Mouse (Mus musculus): ENCODE results near the gene Daam1. TPM values are rescaled to one million over a fixed set of nuclear protein-coding genes. Genes with fewer than 3 reads are reported as not detected.

The Daam1 gene
- polyA plus RNA-seq, 1 experiment from 2014 or later, result 8.5 TPM

- Histone ChIP-seq H3K9me3 (ENCODE audit: control insufficient read depth, low read length) (no peaks in the 10 kb centered on the region), H3K4me2 (ENCODE audit: low read depth, severe bottlenecking) (0 out of 2 replicates have a peak overlapping the region, but pooled peaks have one; percentile 4), H3K27me3 (ENCODE audit: control insufficient read depth, insufficient read depth, low read length) (no peaks in the 10 kb centered on the region), H3K4me1 (ENCODE audit: control insufficient read depth, insufficient read depth, low read length) (peaks cover 12% of the 10 kb centered on the region), H3K36me3 (ENCODE audit: control insufficient read depth, insufficient read depth, low read length) (no peaks in the 10 kb centered on the region), H3K27ac (replicated peaks; ENCODE audit: low read depth, low read length) (no peak overlapping the region), H3K4me3 (ENCODE audit: low read depth, low read length) (no peak overlapping the region), H3K9ac (ENCODE audit: low read length) (no peak overlapping the region)
- WGBS, result 59% methylated on average over 4 of the region's 4 CpGs
- no peak for DNase-seq (ENCODE audit: low spot score)
- ATAC-seq (ENCODE audit: insufficient number of reproducible peaks, low FRiP score, low TSS enrichment, low read depth), result no peak
Measured at GRCm38 (mm10) chr12:71795626-71796025, 35.3 kb upstream of the Daam1 start.

DNA sequence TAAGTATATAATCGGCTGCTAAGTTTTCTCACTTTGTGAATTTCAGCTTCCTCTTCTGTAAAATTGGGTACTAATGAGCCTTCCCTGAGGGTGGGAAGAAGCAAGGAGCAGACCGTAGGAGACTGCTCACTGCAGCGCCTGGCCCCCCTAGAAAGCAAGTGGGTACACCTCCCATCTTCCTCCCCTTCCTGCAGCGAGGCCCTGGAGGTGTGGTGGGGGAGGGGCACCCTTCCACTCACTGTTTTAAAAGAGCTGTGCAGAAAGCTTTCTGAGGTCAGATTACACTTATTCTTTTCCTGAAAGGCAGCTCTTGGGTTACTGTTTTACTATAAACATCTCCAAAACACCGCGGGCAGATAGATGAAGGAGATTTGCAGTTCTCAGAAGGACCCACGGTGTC is 34.4 kb upstream of the Daam1 start:
- Histone ChIP-seq H3K36me3 (ENCODE audit: control insufficient read depth, insufficient read depth, low read length) (no peaks in the 10 kb centered on the region), H3K27ac (replicated peaks; ENCODE audit: low read depth, low read length) (no peak overlapping the region; the same call in 1 of the 2 replicates), H3K4me3 (ENCODE audit: low read depth, low read length) (no peak overlapping the region), H3K9ac (ENCODE audit: low read length) (no peak overlapping the region), H3K4me1 (ENCODE audit: control insufficient read depth, insufficient read depth, low read length) (peaks cover 12% of the 10 kb centered on the region), H3K27me3 (ENCODE audit: control insufficient read depth, insufficient read depth, low read length) (no peaks in the 10 kb centered on the region), H3K4me2 (ENCODE audit: low read depth, severe bottlenecking) (peak overlapping the region; percentile 36; the same call in 1 of the 2 replicates), H3K9me3 (ENCODE audit: control insufficient read depth, low read length) (no peaks in the 10 kb centered on the region)
- WGBS, result 4% methylated on average over 7 of the region's 7 CpGs
- 0 out of 2 replicates have a peak, but pooled peaks have one; percentile 72 for ATAC-seq (ENCODE audit: insufficient number of reproducible peaks, low FRiP score, low TSS enrichment, low read depth)
- DNase-seq (ENCODE audit: low spot score), result peak; percentile 78

DNA sequence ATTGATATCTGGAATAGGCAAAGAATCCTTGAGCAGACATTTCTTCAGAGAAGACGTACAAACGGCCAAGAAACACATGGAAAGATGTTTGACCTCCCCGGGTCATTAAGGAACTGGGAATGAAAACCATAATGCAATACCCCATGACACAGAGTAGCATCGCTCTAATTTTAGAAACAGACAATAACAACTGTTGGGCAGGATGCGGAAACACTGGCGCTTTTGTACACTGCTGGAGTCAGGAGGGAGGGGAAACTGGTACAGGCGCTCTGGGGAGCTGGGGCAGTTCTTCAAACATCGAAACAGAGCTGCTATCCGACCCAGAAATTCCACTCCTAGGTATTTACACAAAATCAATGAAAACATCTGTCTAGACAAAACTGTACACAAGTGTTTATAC is 23.6 kb upstream of the Daam1 start:
- Histone ChIP-seq H3K27ac (replicated peaks; ENCODE audit: low read depth, low read length) (no peak overlapping the region), H3K27me3 (ENCODE audit: control insufficient read depth, insufficient read depth, low read length) (no peaks in the 10 kb centered on the region), H3K9ac (ENCODE audit: low read length) (no peak overlapping the region), H3K9me3 (ENCODE audit: control insufficient read depth, low read length) (no peaks in the 10 kb centered on the region), H3K36me3 (ENCODE audit: control insufficient read depth, insufficient read depth, low read length) (no peaks in the 10 kb centered on the region), H3K4me2 (ENCODE audit: low read depth, severe bottlenecking) (no peak overlapping the region), H3K4me3 (ENCODE audit: low read depth, low read length) (no peak overlapping the region), H3K4me1 (ENCODE audit: control insufficient read depth, insufficient read depth, low read length) (no peaks in the 10 kb centered on the region)
- WGBS, result 83% methylated on average over 9 of the region's 9 CpGs
- ATAC-seq (ENCODE audit: insufficient number of reproducible peaks, low FRiP score, low TSS enrichment, low read depth), result no peak
- DNase-seq (ENCODE audit: low spot score), result no peak

GRCm38 (mm10) chr12:71808631-71809030 is 22.2 kb upstream of the Daam1 start:
- Histone ChIP-seq H3K9ac (ENCODE audit: low read length) (no peak overlapping the region), H3K36me3 (ENCODE audit: control insufficient read depth, insufficient read depth, low read length) (no peaks in the 10 kb centered on the region), H3K4me1 (ENCODE audit: control insufficient read depth, insufficient read depth, low read length) (no peaks in the 10 kb centered on the region), H3K27ac (replicated peaks; ENCODE audit: low read depth, low read length) (no peak overlapping the region), H3K9me3 (ENCODE audit: control insufficient read depth, low read length) (no peaks in the 10 kb centered on the region), H3K4me2 (ENCODE audit: low read depth, severe bottlenecking) (no peak overlapping the region), H3K4me3 (ENCODE audit: low read depth, low read length) (no peak overlapping the region), H3K27me3 (ENCODE audit: control insufficient read depth, insufficient read depth, low read length) (no peaks in the 10 kb centered on the region)
- ATAC-seq (ENCODE audit: insufficient number of reproducible peaks, low FRiP score, low TSS enrichment, low read depth) (no peak), DNase-seq (ENCODE audit: low spot score) (no peak)
- 73% methylated on average over 9 of the region's 9 CpGs for WGBS

GRCm38 (mm10) chr12:71809550-71809949 is 21.3 kb upstream of the Daam1 start:
- no peak overlapping the region for H3K4me3 ChIP-seq (ENCODE audit: low read depth, low read length)
- no peaks in the 10 kb centered on the region for H3K9me3 ChIP-seq (ENCODE audit: control insufficient read depth, low read length)
- DNase-seq (ENCODE audit: low spot score) (no peak), ATAC-seq (ENCODE audit: insufficient number of reproducible peaks, low FRiP score, low TSS enrichment, low read depth) (no peak)
- 90% methylated on average over 3 of the region's 3 CpGs for WGBS
- no peaks in the 10 kb centered on the region for H3K27me3 ChIP-seq (ENCODE audit: control insufficient read depth, insufficient read depth, low read length)
- no peak overlapping the region for H3K27ac ChIP-seq (replicated peaks; ENCODE audit: low read depth, low read length)
- H3K36me3 ChIP-seq (ENCODE audit: control insufficient read depth, insufficient read depth, low read length), result no peaks in the 10 kb centered on the region
- H3K4me1 ChIP-seq (ENCODE audit: control insufficient read depth, insufficient read depth, low read length), result no peaks in the 10 kb centered on the region
- no peak overlapping the region for H3K9ac ChIP-seq (ENCODE audit: low read length)
- no peak overlapping the region for H3K4me2 ChIP-seq (ENCODE audit: low read depth, severe bottlenecking)

DNA sequence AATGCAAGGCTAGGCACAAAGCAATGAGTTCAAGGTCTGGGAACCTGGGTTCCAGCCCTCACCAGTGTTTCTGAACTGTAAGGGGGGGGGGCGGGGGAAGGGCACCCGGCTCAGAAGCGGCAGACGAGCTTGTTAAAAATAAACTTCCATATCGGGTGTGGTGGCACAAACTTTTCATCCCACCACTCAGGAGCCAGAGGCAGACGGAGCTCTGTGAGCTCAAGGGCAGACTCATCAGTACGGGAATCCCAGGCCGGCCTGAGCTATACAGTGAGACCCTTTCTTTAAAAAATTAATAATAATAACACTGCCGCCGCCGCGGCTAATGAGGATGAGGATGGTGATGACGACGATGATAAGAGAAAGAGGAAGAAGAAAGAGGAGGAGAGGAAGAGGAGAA is 18.3 kb upstream of the Daam1 start:
- no peak for ATAC-seq (ENCODE audit: insufficient number of reproducible peaks, low FRiP score, low TSS enrichment, low read depth)
- Histone ChIP-seq H3K4me1 (ENCODE audit: control insufficient read depth, insufficient read depth, low read length) (no peaks in the 10 kb centered on the region), H3K9me3 (ENCODE audit: control insufficient read depth, low read length) (no peaks in the 10 kb centered on the region), H3K27ac (replicated peaks; ENCODE audit: low read depth, low read length) (no peak overlapping the region), H3K27me3 (ENCODE audit: control insufficient read depth, insufficient read depth, low read length) (no peaks in the 10 kb centered on the region), H3K9ac (ENCODE audit: low read length) (no peak overlapping the region), H3K4me3 (ENCODE audit: low read depth, low read length) (no peak overlapping the region), H3K36me3 (ENCODE audit: control insufficient read depth, insufficient read depth, low read length) (no peaks in the 10 kb centered on the region), H3K4me2 (ENCODE audit: low read depth, severe bottlenecking) (no peak overlapping the region)
- no peak for DNase-seq (ENCODE audit: low spot score)
- WGBS, result 93% methylated on average over 14 of the region's 14 CpGs

GRCm38 (mm10) chr12:71813251-71813650 is 17.6 kb upstream of the Daam1 start:
- Histone ChIP-seq H3K9me3 (ENCODE audit: control insufficient read depth, low read length) (no peaks in the 10 kb centered on the region), H3K27me3 (ENCODE audit: control insufficient read depth, insufficient read depth, low read length) (no peaks in the 10 kb centered on the region), H3K4me2 (ENCODE audit: low read depth, severe bottlenecking) (no peak overlapping the region), H3K36me3 (ENCODE audit: control insufficient read depth, insufficient read depth, low read length) (no peaks in the 10 kb centered on the region), H3K27ac (replicated peaks; ENCODE audit: low read depth, low read length) (no peak overlapping the region), H3K4me3 (ENCODE audit: low read depth, low read length) (no peak overlapping the region), H3K4me1 (ENCODE audit: control insufficient read depth, insufficient read depth, low read length) (no peaks in the 10 kb centered on the region), H3K9ac (ENCODE audit: low read length) (no peak overlapping the region)
- DNase-seq (ENCODE audit: low spot score) (no peak), ATAC-seq (ENCODE audit: insufficient number of reproducible peaks, low FRiP score, low TSS enrichment, low read depth) (no peak)
- WGBS, result 88% methylated on average over 9 of the region's 9 CpGs

- ATAC-seq (ENCODE audit: insufficient number of reproducible peaks, low FRiP score, low TSS enrichment, low read depth), result no peak
- WGBS, result 28% methylated on average over 7 of the region's 7 CpGs
- H3K4me1 ChIP-seq (ENCODE audit: control insufficient read depth, insufficient read depth, low read length), result no peaks in the 10 kb centered on the region
- H3K9ac ChIP-seq (ENCODE audit: low read length), result no peak overlapping the region
- no peaks in the 10 kb centered on the region for H3K36me3 ChIP-seq (ENCODE audit: control insufficient read depth, insufficient read depth, low read length)
- H3K27ac ChIP-seq (replicated peaks; ENCODE audit: low read depth, low read length), result no peak overlapping the region
- DNase-seq (ENCODE audit: low spot score), result no peak
- H3K4me2 ChIP-seq (ENCODE audit: low read depth, severe bottlenecking), result no peak overlapping the region
- H3K9me3 ChIP-seq (ENCODE audit: control insufficient read depth, low read length), result no peaks in the 10 kb centered on the region
- no peak overlapping the region for H3K4me3 ChIP-seq (ENCODE audit: low read depth, low read length)
- H3K27me3 ChIP-seq (ENCODE audit: control insufficient read depth, insufficient read depth, low read length), result no peaks in the 10 kb centered on the region
Measured at GRCm38 (mm10) chr12:71813761-71814160, 17.1 kb upstream of the Daam1 start.

- no peak for DNase-seq (ENCODE audit: low spot score)
- H3K4me3 ChIP-seq (ENCODE audit: low read depth, low read length), result no peak overlapping the region
- H3K4me1 ChIP-seq (ENCODE audit: control insufficient read depth, insufficient read depth, low read length), result no peaks in the 10 kb centered on the region
- H3K4me2 ChIP-seq (ENCODE audit: low read depth, severe bottlenecking), result no peak overlapping the region
- no peak overlapping the region for H3K9ac ChIP-seq (ENCODE audit: low read length)
- H3K27me3 ChIP-seq (ENCODE audit: control insufficient read depth, insufficient read depth, low read length), result no peaks in the 10 kb centered on the region
- 81% methylated on average over 5 of the region's 5 CpGs for WGBS
- ATAC-seq (ENCODE audit: insufficient number of reproducible peaks, low FRiP score, low TSS enrichment, low read depth), result no peak
- H3K27ac ChIP-seq (replicated peaks; ENCODE audit: low read depth, low read length), result no peak overlapping the region
- no peaks in the 10 kb centered on the region for H3K9me3 ChIP-seq (ENCODE audit: control insufficient read depth, low read length)
- H3K36me3 ChIP-seq (ENCODE audit: control insufficient read depth, insufficient read depth, low read length), result no peaks in the 10 kb centered on the region
Measured at GRCm38 (mm10) chr12:71820094-71820493, 10.8 kb upstream of the Daam1 start.

All from limb, embryonic 11.5 days (tissue).